Mouse (Mus musculus) liver, postnatal 0 days (tissue): Measurements from ENCODE around the gene Cyth3.

Experiments
- CTCF ChIP-seq: sonication (generic); IDR thresholded peaks from 2 replicates; pipeline ENCODE4 v1.5.1; 2016; ENCODE audit warnings: antibody characterized with exemption, low read depth
- EP300 ChIP-seq: IDR thresholded peaks from 2 replicates; pipeline ENCODE4 v1.6.1; 2016; ENCODE audit warnings: antibody characterized with exemption, low read depth, mild to moderate bottlenecking

GRCm38 (mm10) chr5:143594291-143595065, 27.8 kb upstream of the Cyth3 start:
- TF ChIP-seq CTCF (no peak), EP300 (no peak)
